Mouse (Mus musculus): ENCODE results near the gene Qk. TPM values are rescaled to one million over a fixed set of nuclear protein-coding genes. Genes with fewer than 3 reads are reported as not detected.
A peak's percentile ranks its signal among the peaks of the same experiment; 100 is the strongest.

Gene Qk
- total and polyA plus RNA-seq, 3 experiments, result 58.4 to 1,938 (median 128) TPM

DNA sequence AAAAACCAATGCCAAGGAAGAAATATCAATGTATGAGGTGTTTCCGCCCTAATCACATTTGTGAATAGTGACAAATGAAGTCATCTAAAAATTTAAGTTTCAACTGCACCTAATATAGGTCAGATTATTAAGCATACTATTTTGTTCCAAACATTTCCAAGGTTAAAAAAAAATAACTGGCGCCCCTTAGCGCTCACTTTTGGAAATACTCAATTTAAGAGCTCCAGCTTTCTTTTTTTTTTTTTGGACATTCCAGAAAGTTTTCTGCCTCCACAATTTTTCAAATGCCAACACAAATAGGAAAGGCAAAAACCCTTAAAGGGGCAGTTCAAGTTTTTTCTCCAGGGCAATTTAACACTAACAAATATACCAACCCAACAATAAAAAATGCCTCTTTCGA lies 2.5 kb downstream of the Qk start:
- H3K27ac ChIP-seq (ENCODE audit: control insufficient read depth, low read depth, low read length), result peak overlapping the region; percentile 92; the same call in 1 of the 2 replicates

DNA sequence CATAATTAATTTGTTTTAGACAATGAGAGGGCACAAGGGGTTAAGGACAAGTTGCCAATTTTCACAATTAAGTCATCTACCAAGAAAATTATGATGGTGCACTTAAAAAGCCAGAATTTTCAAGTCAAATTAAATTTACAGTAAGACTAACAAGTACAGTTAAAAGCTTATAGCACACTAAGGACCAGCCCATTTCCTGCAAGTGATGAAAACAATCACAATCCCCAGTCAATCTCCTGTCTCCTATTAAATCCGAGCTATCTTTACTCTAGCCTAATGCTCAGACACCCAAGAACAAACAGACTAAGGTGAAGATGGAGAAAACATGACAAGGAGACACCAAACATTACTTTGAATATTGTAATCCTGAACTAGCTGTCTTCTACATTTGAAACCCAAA lies 3.2 kb downstream of the Qk start:
- peaks cover 0 to 35% of the 10 kb centered on the region in 2 experiments; a peak in 3 of 4 replicates for H3K36me3 ChIP-seq (ENCODE audit: control insufficient read depth in 1 of 2, insufficient read depth in 2 of 2, low read length in 2 of 2)
- no peaks in the 10 kb centered on the region for H3K27me3 ChIP-seq (ENCODE audit: control insufficient read depth in 1 of 2, insufficient read depth in 2 of 2, low read length in 2 of 2)
- H3K79me2 ChIP-seq (ENCODE audit: control insufficient read depth, insufficient read depth, low read length, poor library complexity), result peaks cover 54% of the 10 kb centered on the region
- H3K9me3 ChIP-seq (replicated peaks; ENCODE audit: insufficient read depth, low read length), result no peaks in the 10 kb centered on the region
- peaks cover 6 to 15% of the 10 kb centered on the region in 2 experiments for H3K4me1 ChIP-seq (ENCODE audit: control insufficient read depth in 1 of 2, insufficient read depth in 2 of 2, low read length in 2 of 2)
- H3K27ac ChIP-seq (ENCODE audit: control insufficient read depth, low read depth, low read length), result no peak overlapping the region
- peak overlapping the region in 1 of 2 experiments; percentile 85; a peak in 3 of 4 replicates for H3K4me3 ChIP-seq (ENCODE audit: control insufficient read depth in 1 of 2, insufficient read depth in 1 of 2, low read depth in 2 of 2, low read length in 2 of 2)
- peak; percentile 35 for DNase-seq (ENCODE audit: low read depth, low spot score)
- TF ChIP-seq SMC3 (IDR thresholded peaks at IDR 0.05; ENCODE audit: low read depth, low read length), result no peak
- TF ChIP-seq MEF2A (IDR thresholded peaks at IDR 0.05; ENCODE audit: extremely low read depth, insufficient replicate concordance, low read depth, low read length, poor library complexity, severe bottlenecking), result no peak
- TF ChIP-seq CHD1 (IDR thresholded peaks at IDR 0.05; ENCODE audit: low read depth, low read length), result 0 out of 2 replicates have a peak, but pooled peaks have one; percentile 17
- no peak for TF ChIP-seq MAFK (IDR thresholded peaks at IDR 0.05; ENCODE audit: borderline replicate concordance, low read depth, low read length)
- TF ChIP-seq TCF12 (IDR thresholded peaks at IDR 0.05; ENCODE audit: low read depth, low read length), result no peak
- TF ChIP-seq SIN3A (IDR thresholded peaks at IDR 0.05; ENCODE audit: low read length), result no peak
- TF ChIP-seq RCOR1 (IDR thresholded peaks at IDR 0.05; ENCODE audit: low read depth, low read length), result no peak
- TF ChIP-seq ETS1 (IDR thresholded peaks at IDR 0.05; ENCODE audit: low read depth, low read length), result no peak
- no peak for TF ChIP-seq TAL1 (IDR thresholded peaks at IDR 0.05; ENCODE audit: low read length)
- H3K9ac ChIP-seq (ENCODE audit: control insufficient read depth, low read depth, low read length, poor library complexity, severe bottlenecking), result peak overlapping the region; percentile 29; the same call in 1 of the 2 replicates

More for the DNA sequence above, 2.5 kb downstream of the Qk start:
- Histone ChIP-seq H3K9me3 (replicated peaks; ENCODE audit: insufficient read depth, low read length) (no peaks in the 10 kb centered on the region), H3K79me2 (ENCODE audit: control insufficient read depth, insufficient read depth, low read length, poor library complexity) (peaks cover 49% of the 10 kb centered on the region), H3K27me3 (ENCODE audit: control insufficient read depth in 1 of 2, insufficient read depth in 2 of 2, low read length in 2 of 2) (no peaks in the 10 kb centered on the region), H3K9ac (ENCODE audit: control insufficient read depth, low read depth, low read length, poor library complexity, severe bottlenecking) (peak overlapping the region; percentile 91), H3K36me3 (ENCODE audit: control insufficient read depth in 1 of 2, insufficient read depth in 2 of 2, low read length in 2 of 2) (peaks cover 0 to 32% of the 10 kb centered on the region in 2 experiments; a peak in 3 of 4 replicates), H3K4me1 (ENCODE audit: control insufficient read depth in 1 of 2, insufficient read depth in 2 of 2, low read length in 2 of 2) (peaks cover 6 to 11% of the 10 kb centered on the region in 2 experiments), H3K4me3 (ENCODE audit: control insufficient read depth in 1 of 2, insufficient read depth in 1 of 2, low read depth in 2 of 2, low read length in 2 of 2) (peak overlapping the region; percentile 81 to 85)
- peak; percentile 73 for DNase-seq (ENCODE audit: low read depth, low spot score)
- 0 out of 2 replicates have a peak, but pooled peaks have one; percentile 49 for TF ChIP-seq MXI1 (IDR thresholded peaks at IDR 0.05; ENCODE audit: low read depth, low read length)
- no peak for TF ChIP-seq GATA1 (IDR thresholded peaks at IDR 0.05; ENCODE audit: low read depth, low read length)
- no peak for TF ChIP-seq POLR2A (IDR thresholded peaks at IDR 0.05; ENCODE audit: control insufficient read depth in 1 of 2, insufficient read depth in 1 of 2, low read depth in 1 of 2, low read length in 2 of 2, poor library complexity in 1 of 2)
- TF ChIP-seq CHD2 (IDR thresholded peaks at IDR 0.05; ENCODE audit: low read length), result no peak
- TF ChIP-seq NRF1 (IDR thresholded peaks at IDR 0.05; ENCODE audit: insufficient read depth, low read depth, low read length, poor library complexity, severe bottlenecking), result no peak
- no peak for TF ChIP-seq MYB (IDR thresholded peaks at IDR 0.05; ENCODE audit: low read depth, low read length)
- TF ChIP-seq MEF2A (IDR thresholded peaks at IDR 0.05; ENCODE audit: extremely low read depth, insufficient replicate concordance, low read depth, low read length, poor library complexity, severe bottlenecking), result no peak
- TF ChIP-seq CTCF (IDR thresholded peaks at IDR 0.05 in 2 of 3, conservative IDR thresholded peaks at IDR 0.05 in 1 of 3; ENCODE audit: control insufficient read depth in 1 of 3, insufficient read depth in 1 of 3, low read depth in 2 of 3, low read length in 3 of 3, poor library complexity in 1 of 3, severe bottlenecking in 1 of 3), result peak; percentile 16 to 58 (median 32); a peak in 5 of 6 replicates
- TF ChIP-seq BHLHE40 (IDR thresholded peaks at IDR 0.05; ENCODE audit: borderline replicate concordance, low read depth, low read length), result no peak
- TF ChIP-seq RAD21 (IDR thresholded peaks at IDR 0.05; ENCODE audit: low read depth, low read length), result peak; percentile 72
- peak; percentile 75 for TF ChIP-seq SIN3A (IDR thresholded peaks at IDR 0.05; ENCODE audit: low read length)
- TF ChIP-seq CHD1 (IDR thresholded peaks at IDR 0.05; ENCODE audit: low read depth, low read length), result peak; percentile 38; the same call in 1 of the 2 replicates
- no peak for TF ChIP-seq POLR2AphosphoS5 (IDR thresholded peaks at IDR 0.05; ENCODE audit: borderline replicate concordance, low read depth, low read length)
- no peak for TF ChIP-seq GABPA (IDR thresholded peaks at IDR 0.05; ENCODE audit: low read depth, low read length)
- TF ChIP-seq ZNF384 (IDR thresholded peaks at IDR 0.05; ENCODE audit: low read depth, low read length), result peak; percentile 95
- TF ChIP-seq ZC3H11A (IDR thresholded peaks at IDR 0.05; ENCODE audit: low read depth, low read length), result peak; percentile 34
- peak; percentile 51 for TF ChIP-seq SMC3 (IDR thresholded peaks at IDR 0.05; ENCODE audit: low read depth, low read length)

Data from MEL (cell line).